18 mouse cellular contexts compared by ENCODE assay signal in genomic region chr14:113627115-113627514, GRCm38 (mm10).
"Had no signal": no experiment of that assay in that cellular context is flagged by ENCODE, and none has a peak within 500 bp of the region (broad histone marks: within the 10 kb centered on the region; RNA-seq: fewer than 3 reads in every experiment).

No protein-coding gene starts in this region.

- DNase-seq: kidney, adult 11 months; kidney, adult 8-10 months; kidney, postnatal 10 days; kidney, postnatal 36 days; layer of hippocampus, postnatal 36 days; left cerebral cortex, postnatal 4 days; liver, postnatal 0 days; lung, embryonic 14.5 days; thymus, adult 18-20 months; thymus, postnatal 36 days had no signal

- H3K4me3 ChIP-seq: kidney, embryonic 15.5 days; limb, embryonic 12.5 days; limb, embryonic 15.5 days; midbrain, embryonic 12.5 days; myocyte; neural tube, embryonic 13.5 days had no signal

- H3K9me3 ChIP-seq: kidney, embryonic 15.5 days; limb, embryonic 12.5 days; limb, embryonic 15.5 days; midbrain, embryonic 12.5 days; neural tube, embryonic 13.5 days had no signal

- H3K36me3 ChIP-seq: kidney, embryonic 15.5 days; limb, embryonic 12.5 days; limb, embryonic 15.5 days; midbrain, embryonic 12.5 days; neural tube, embryonic 13.5 days had no signal

- H3K4me1 ChIP-seq: kidney, embryonic 15.5 days; limb, embryonic 12.5 days; limb, embryonic 15.5 days; midbrain, embryonic 12.5 days; neural tube, embryonic 13.5 days had no signal

- H3K9ac ChIP-seq: kidney, embryonic 15.5 days; limb, embryonic 12.5 days; limb, embryonic 15.5 days; liver, embryonic 14.5 days; liver, postnatal 0 days; lung, embryonic 14.5 days; midbrain, embryonic 12.5 days; neural tube, embryonic 13.5 days had no signal

- H3K27ac ChIP-seq: kidney, embryonic 15.5 days; limb, embryonic 12.5 days; limb, embryonic 15.5 days; liver, embryonic 14.5 days; macrophage; midbrain, embryonic 12.5 days; neural tube, embryonic 13.5 days had no signal
